Mouse (Mus musculus) liver, postnatal 0 days (tissue): ENCODE data around the gene Ddx50.

Experiments
- CTCF ChIP-seq: sonication (generic); IDR thresholded peaks from 2 replicates; pipeline ENCODE4 v1.5.1; 2016; ENCODE audit warnings: antibody characterized with exemption, low read depth
- EP300 ChIP-seq: IDR thresholded peaks from 2 replicates; pipeline ENCODE4 v1.6.1; 2016; ENCODE audit warnings: antibody characterized with exemption, low read depth, mild to moderate bottlenecking

- TF ChIP-seq CTCF (no peak), EP300 (no peak)
Measured at GRCm38 (mm10) chr10:62604161-62604560, 46.9 kb downstream of the Ddx50 start.
